Mouse (Mus musculus): Measurements from ENCODE around the gene Lrp2.

GRCm38 (mm10) chr2:69401891-69402290 is 184.0 kb downstream of the Lrp2 start:
- TF ChIP-seq CTCF (IDR thresholded peaks at IDR 0.05; ENCODE audit: low read depth, low read length) (no peak), POLR2A (IDR thresholded peaks at IDR 0.05; ENCODE audit: insufficient read depth, low read length) (no peak), EP300 (IDR thresholded peaks at IDR 0.05; ENCODE audit: insufficient read depth, low read depth, low read length) (no peak)

Data from ES-Bruce4 (cell line).